Mouse (Mus musculus) cerebellum, adult 11-12 months (tissue): ENCODE measurements around the gene Rilpl1.

Experiments used
- DNase-seq: peaks from one replicate; pipeline ENCODE4 v3.0.0; 2022

Rilpl1 gene

DNA sequence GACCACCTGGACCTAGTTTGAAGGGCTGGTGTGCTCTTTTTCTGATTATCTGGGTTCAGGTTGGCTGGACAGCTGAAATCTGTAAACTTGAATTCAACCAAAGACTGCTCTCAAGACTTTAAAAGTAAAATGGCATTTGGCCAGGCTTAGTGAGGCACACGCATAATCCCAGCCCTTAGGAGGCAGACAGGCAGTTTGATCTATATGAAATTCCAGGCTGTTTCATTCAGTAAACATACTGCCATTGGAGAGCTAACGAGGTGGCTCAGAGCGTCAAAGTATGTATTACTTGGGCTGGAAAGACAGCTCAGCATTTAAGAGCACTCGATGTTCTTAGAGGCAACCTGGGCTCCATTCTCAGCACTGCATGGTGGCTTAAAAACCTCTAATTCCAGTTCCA is 39.5 kb downstream of the Rilpl1 start:
- DNase-seq, result no peak

DNA sequence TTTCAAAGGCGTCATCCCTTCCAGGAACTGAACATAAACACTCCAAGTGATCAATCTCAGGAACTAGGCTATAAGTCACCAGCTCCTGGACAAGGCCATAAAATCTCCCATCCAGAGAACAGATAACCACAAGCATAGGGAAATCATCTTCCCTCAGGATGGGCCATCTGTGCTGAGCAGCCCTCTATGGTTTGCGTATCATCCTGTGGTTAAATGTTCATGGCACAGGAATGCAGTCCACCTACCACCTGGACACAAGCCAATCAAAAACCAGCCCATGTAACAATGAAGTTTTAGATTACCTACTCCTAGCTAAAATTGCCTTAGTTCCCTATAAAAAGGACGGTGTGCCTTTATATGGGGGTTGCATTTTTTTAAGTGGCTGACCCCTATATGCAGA is 42.3 kb downstream of the Rilpl1 start:
- DNase-seq, result no peak

- no peak for DNase-seq
Observed at GRCm38 (mm10) chr5:124485654-124486053, 45.5 kb downstream of the Rilpl1 start.

DNA sequence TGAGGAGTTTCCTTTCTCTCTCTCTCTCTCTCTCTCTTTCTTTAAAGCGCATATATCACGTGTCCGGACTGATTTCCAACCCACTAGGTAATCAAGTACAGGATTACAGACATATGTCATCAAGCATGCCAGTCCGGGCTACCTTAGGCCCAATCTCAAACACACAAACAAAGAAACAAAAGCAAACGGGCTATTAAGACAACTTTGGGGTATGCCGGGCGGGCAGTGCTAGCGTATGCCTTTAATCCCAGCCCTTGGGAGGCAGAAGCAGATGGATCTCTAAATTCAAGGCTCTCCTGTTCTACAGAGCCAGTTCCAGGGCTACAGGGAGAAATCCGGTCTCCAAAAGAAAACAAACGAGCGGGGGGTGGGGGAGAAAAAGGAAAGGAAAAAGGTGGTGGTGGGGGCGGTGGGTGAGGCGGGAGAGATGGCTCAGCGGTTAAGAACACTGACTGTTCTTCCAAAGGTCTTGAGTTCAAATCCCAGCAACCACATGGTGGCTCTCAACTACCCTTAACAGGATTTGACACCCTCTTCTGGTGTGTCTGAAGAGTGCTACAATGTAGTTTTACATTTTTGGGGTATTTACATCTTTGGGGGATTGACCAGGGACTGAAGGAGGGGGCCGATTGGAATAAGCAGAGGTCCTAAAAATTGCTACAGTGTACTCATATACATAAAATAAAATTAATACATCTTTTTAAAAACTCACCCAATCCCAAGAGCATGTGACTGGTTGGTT is 47.4 kb downstream of the Rilpl1 start:
- no peak for DNase-seq

- peak; percentile 87 for DNase-seq
Observed at GRCm38 (mm10) chr5:124482966-124483654, 48.1 kb downstream of the Rilpl1 start, which contains the start of gene Snrnp35. Gene Snrnp35 (plus strand): TSS chr5:124483134.

DNA sequence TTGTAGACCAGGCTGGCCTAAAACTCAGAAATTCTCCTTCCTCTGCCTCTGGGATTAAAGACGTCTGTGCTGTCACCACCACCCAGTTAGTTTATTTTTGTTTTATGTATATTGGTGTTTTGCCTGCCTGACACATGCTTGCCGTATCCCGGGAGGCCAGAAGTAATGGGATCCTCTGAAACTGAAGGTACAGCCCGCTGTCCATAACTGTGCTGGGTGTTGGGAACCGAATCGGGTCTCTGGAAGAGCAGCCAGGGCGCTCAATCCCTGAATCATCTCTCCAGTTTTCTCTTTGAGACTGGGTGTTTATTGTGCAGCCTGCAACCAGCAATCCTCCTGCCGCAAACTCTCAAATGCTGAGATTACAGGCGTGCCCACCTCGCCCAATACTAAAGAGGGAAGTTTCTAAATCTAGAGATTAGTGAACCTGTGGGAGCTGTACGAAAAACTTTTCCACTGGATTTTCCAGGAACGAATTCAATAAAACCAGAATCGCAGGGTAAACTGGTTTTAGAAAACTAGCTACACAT is 48.7 kb downstream of the Rilpl1 start:
- no peak for DNase-seq

DNA sequence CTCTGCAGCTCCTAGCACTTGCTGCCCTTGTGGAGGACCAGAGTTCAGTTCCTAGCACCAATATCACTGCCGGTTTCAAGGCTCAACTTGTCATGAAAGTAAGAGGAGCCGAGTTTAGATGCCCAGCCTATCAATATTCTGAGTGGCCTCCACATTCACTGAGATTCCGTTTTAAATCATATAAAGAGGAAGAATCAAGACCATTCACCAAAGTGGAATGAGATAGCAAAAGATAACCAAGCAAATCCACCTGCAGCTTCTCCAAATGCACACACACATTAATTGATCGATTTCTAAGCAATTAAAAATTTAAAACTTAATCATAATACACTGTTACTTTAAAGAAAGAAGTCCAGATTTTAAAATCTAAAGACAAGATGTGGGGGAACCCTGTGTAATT is 49.5 kb downstream of the Rilpl1 start:
- no peak for DNase-seq

DNA sequence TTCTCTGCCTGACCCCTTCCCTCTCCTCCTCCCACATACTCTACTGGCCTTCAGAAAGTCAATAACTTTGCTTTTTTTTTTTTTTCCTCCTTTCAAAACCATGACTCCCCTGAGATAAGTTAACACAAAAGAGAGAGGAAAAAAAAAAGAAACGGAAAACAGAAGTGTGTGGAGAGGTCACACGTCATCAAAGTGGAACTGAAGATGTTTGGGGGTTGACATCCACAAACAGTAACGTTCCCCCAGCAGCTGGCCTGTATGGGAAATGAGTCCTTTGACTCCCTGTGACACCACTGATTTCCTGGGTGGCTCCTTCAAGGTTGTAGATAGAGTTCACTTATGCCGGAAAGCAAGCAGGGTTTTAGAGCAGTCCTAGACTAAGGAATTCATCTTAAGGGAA is 51.1 kb downstream of the Rilpl1 start:
- no peak for DNase-seq

GRCm38 (mm10) chr5:124478873-124479204 is 52.4 kb downstream of the Rilpl1 start:
- DNase-seq, result peak; percentile 36

GRCm38 (mm10) chr5:124470591-124471171 is 60.5 kb downstream of the Rilpl1 start:
- DNase-seq, result no peak

GRCm38 (mm10) chr5:124469486-124469885 is 61.7 kb downstream of the Rilpl1 start:
- no peak for DNase-seq

DNA sequence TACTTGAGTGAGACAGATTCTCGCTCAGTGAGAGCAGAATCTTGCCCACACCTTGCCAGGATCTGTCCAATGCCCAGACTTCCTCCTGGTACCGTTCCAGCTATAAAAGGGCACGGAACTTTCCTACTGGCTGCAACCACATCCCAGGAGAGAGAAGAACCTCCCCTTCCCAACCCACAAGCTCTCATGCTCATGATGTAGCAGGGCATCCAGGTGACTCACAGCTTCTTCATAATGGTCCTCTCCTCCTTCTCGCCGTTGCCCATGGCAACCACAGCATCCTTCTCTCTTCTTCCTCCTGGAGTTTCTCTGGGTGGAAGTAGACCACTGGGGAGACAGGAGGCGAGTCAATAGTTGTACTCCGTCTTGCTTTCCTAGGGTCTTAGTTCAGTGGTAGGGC is 62.8 kb downstream of the Rilpl1 start:
- no peak for DNase-seq

DNA sequence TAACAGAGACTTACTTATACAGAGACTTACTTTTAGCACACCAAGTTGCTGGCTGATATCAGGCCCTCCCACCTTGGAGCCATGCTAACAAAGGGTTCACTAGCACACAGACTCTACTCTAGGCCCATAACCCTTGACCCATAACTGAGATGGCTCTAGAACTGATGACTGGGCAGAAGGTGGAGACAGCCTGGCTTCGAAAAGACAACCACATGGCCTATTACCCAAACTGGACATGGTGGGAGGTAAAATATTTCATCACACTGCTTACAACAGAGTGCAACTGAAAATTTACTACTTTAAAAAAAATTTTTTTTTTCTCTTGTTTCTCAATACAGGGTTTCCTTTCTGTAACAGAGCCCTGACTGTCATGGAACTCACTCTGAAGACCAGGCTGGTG is 63.4 kb downstream of the Rilpl1 start:
- no peak for DNase-seq

GRCm38 (mm10) chr5:124464905-124465304 is 66.3 kb downstream of the Rilpl1 start:
- DNase-seq, result no peak

DNA sequence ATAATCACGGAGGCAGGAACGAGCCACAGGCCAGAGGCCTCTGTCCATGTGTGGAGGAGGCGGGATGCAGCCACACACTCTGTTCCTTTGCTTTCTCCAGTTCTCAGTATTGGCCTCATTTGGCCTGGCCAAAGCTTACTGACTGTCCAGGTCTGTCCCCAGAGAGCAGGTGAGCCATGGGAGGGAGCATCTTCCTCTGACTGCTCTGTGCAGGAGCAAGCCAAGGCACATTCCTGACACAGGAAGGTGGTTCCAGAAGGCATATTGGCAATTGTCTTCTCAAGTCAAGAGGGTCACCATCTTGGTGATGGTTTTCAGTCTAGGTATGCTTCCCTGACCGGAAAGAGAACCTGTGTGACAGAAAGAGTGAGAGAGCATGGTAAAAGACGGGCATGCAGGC is 67.7 kb downstream of the Rilpl1 start:
- DNase-seq, result no peak

DNA sequence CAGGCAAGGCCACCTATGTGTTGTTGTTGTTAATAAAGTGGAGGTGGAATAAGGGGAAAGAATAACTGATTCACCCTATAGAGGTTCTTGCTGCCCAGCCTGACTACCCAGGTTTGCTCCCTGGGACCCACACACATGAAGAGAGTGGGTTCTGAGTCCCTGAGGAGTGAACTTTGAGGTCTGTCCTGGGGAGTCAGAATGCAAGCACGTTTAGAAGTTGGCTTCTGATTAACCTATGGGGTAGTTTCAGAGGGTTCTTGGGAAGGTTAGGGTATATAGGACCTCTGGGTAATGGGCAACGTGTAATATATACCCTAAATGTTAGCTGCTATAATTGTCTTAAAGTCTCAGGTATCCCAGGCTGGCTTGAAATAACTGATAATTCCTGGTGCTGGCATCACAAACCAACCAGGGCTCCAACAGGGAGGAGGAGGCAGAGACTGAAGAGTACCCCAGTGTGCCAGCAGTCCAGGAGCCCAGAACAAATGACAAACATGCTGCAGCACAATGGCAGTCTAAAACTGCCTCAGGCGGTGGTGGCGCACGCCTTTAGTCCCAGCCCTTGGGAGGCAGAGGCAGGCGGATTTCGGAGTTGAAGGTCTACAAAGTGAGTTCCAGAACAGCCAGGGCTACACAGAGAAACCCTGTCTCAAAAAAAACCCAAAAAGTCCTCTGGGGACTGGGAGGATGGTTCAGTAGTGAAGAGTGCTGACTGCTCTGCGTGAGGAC is 68.7 kb downstream of the Rilpl1 start:
- DNase-seq, result no peak

- DNase-seq, result peak; percentile 32
Observed at GRCm38 (mm10) chr5:124460922-124461321, 70.3 kb downstream of the Rilpl1 start.

- no peak for DNase-seq
Observed at GRCm38 (mm10) chr5:124456762-124457161, 74.4 kb downstream of the Rilpl1 start.

DNA sequence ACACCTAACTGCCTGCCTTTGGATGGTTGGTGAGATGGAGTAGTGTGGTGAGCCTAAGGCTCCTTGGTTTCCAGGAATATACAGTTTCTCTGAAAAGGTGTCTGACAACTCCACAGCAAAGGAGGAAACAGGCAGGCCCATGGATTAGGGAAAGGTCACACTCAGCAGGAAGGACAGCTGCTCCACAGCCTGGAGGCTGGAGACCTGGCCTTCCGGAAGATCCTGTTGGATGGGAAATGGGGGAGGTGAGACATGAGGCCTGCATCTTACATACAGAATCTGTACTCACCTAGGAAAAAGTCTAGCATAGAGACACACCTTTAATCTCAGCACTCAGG is 77.1 kb downstream of the Rilpl1 start:
- DNase-seq, result peak; percentile 48

GRCm38 (mm10) chr5:124453339-124454081 is 77.7 kb downstream of the Rilpl1 start:
- DNase-seq, result peak; percentile 66

- DNase-seq, result peak; percentile 51
Observed at GRCm38 (mm10) chr5:124452494-124453228, 78.5 kb downstream of the Rilpl1 start.
